Mouse (Mus musculus): ENCODE results near the gene Lrrc17.
"Not testable (repeated sequence)": the region's sequence is repeated elsewhere in the genome, so short reads cannot be mapped to it uniquely, and the experiment has no call there.

Lrrc17 gene

GRCm38 (mm10) chr5:21544821-21545220 lies 1.5 kb downstream of the Lrrc17 start:
- DNase-seq, result no peak

- no peak for DNase-seq
Measured at GRCm38 (mm10) chr5:21545227-21545626, 1.9 kb downstream of the Lrrc17 start.

GRCm38 (mm10) chr5:21545786-21546185 lies 2.4 kb downstream of the Lrrc17 start:
- DNase-seq, result no peak

GRCm38 (mm10) chr5:21547005-21547404 lies 3.6 kb downstream of the Lrrc17 start:
- DNase-seq, result no peak

- no peak for DNase-seq
Measured at GRCm38 (mm10) chr5:21553685-21554084, 10.3 kb downstream of the Lrrc17 start.

GRCm38 (mm10) chr5:21554732-21555131 lies 11.4 kb downstream of the Lrrc17 start:
- DNase-seq, result no peak

GRCm38 (mm10) chr5:21556502-21556901 lies 13.1 kb downstream of the Lrrc17 start:
- no peak for DNase-seq

GRCm38 (mm10) chr5:21563936-21564335 lies 20.6 kb downstream of the Lrrc17 start:
- DNase-seq, result no peak

GRCm38 (mm10) chr5:21565392-21566065 lies 22.2 kb downstream of the Lrrc17 start:
- no peak for DNase-seq

- DNase-seq, result no peak
Measured at GRCm38 (mm10) chr5:21567784-21568183, 24.4 kb downstream of the Lrrc17 start.

- no peak for DNase-seq
Measured at GRCm38 (mm10) chr5:21572764-21573416, 29.5 kb downstream of the Lrrc17 start.

- DNase-seq, result no peak
Measured at GRCm38 (mm10) chr5:21574386-21575209, 31.2 kb downstream of the Lrrc17 start.

- DNase-seq, result no peak
Measured at GRCm38 (mm10) chr5:21575210-21575550, 31.8 kb downstream of the Lrrc17 start.

- DNase-seq, result no peak
Measured at GRCm38 (mm10) chr5:21578136-21578535, 34.8 kb downstream of the Lrrc17 start.

GRCm38 (mm10) chr5:21586763-21587162 lies 43.4 kb downstream of the Lrrc17 start:
- DNase-seq, result peak; percentile 51

GRCm38 (mm10) chr5:21587683-21588082 lies 44.3 kb downstream of the Lrrc17 start:
- DNase-seq, result no peak

GRCm38 (mm10) chr5:21588220-21588619 lies 44.9 kb downstream of the Lrrc17 start:
- DNase-seq, result no peak

- DNase-seq, result no peak
Measured at GRCm38 (mm10) chr5:21592106-21592505, 48.7 kb downstream of the Lrrc17 start.

- DNase-seq, result no peak
Measured at GRCm38 (mm10) chr5:21593201-21593709, 49.9 kb downstream of the Lrrc17 start.

- not testable (repeated sequence) for DNase-seq
Measured at GRCm38 (mm10) chr5:21599536-21599935, 56.2 kb downstream of the Lrrc17 start.

GRCm38 (mm10) chr5:21599961-21600360 lies 56.6 kb downstream of the Lrrc17 start:
- DNase-seq, result no peak

- DNase-seq, result no peak
Measured at GRCm38 (mm10) chr5:21605936-21606335, 62.6 kb downstream of the Lrrc17 start.
